Mouse (Mus musculus) forebrain, embryonic 13.5 days (tissue): ENCODE data around the gene Acox1. TPM values are rescaled to one million over a fixed set of nuclear protein-coding genes. Genes with fewer than 3 reads are reported as not detected.

ENCODE experiments used
- ATAC-seq: fragments of 200-750 bp; cut with Nextera tagmentation; 2 replicates; pipeline ENCODE4 v1.8.0; 2017
- H3K27ac ChIP-seq: fragments of 300-500 bp; sonication (generic); 2 replicates; pipeline ENCODE4 v1.5.1; 2015; ENCODE audit warnings: inconsistent platforms, mild to moderate bottlenecking, moderate library complexity
- H3K27me3 ChIP-seq: fragments of 300-500 bp; sonication (generic); 2 replicates; pipeline ENCODE4 v1.6.1; 2015; ENCODE audit warnings: mild to moderate bottlenecking, inconsistent platforms
- H3K36me3 ChIP-seq: fragments of 300-500 bp; sonication (generic); 2 replicates; pipeline ENCODE4 v1.6.1; 2015; ENCODE audit warnings: mild to moderate bottlenecking, inconsistent platforms; ENCODE audit not compliant: poor library complexity, severe bottlenecking
- H3K4me1 ChIP-seq: fragments of 300-500 bp; sonication (generic); 2 replicates; pipeline ENCODE4 v1.6.1; 2015; ENCODE audit warnings: inconsistent platforms
- H3K4me2 ChIP-seq: fragments of 300-500 bp; sonication (generic); 2 replicates; pipeline ENCODE4 v1.6.1; 2015; ENCODE audit warnings: inconsistent platforms, mild to moderate bottlenecking, moderate library complexity
- H3K4me3 ChIP-seq: fragments of 300-500 bp; sonication (generic); 2 replicates; pipeline ENCODE4 v1.5.1; 2015; ENCODE audit warnings: mild to moderate bottlenecking, inconsistent platforms
- H3K9ac ChIP-seq: fragments of 300-500 bp; sonication (generic); 2 replicates; pipeline ENCODE4 v1.6.1; 2015; ENCODE audit warnings: mild to moderate bottlenecking, inconsistent platforms
- H3K9me3 ChIP-seq: fragments of 300-500 bp; sonication (generic); replicated peaks from 2 replicates; pipeline ENCODE4 v1.6.1; 2016; ENCODE audit warnings: inconsistent platforms
- WGBS: fragments of 180-500 bp; shearing (Covaris S2); methylation state at CpG from one replicate; pipeline ENCODE4 v1.1.7; 2015; 5-methylcytosine and 5-hydroxymethylcytosine counted together
- polyA plus RNA-seq: library from polyadenylated mRNA; unstranded; fragments of >200 nt; fragmentation: Nextera tagmentation; extraction: Ambion mirVana; gene quantifications from 2 replicates; pipeline ENCODE4 v1.2.1, GENCODE M21; 2015

Gene Acox1
- polyA plus RNA-seq, 1 experiment from 2014 or later: 35.0 TPM

DNA sequence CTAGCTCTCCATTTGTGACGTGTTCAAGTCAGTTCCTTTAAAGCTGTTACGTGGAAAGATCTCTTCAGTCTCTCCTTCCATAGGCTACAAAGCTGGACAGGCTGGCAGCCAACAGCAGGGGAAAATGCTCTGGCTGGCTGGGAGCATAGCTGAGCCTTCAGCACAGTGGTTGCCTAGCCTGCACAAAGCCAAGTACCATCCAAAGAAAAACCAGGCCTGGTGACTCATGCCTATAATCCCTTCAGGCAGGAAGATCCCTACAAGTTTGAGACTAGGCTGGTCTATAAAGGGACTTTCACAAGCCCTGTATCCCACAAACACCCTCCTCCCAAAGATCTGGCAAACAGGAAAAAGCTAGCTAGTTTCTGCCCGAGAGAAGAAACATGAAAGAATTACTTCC, 13.0 kb downstream of the Acox1 start:
- ATAC-seq: no peak
- peaks cover 21% of the 10 kb centered on the region for H3K4me1 ChIP-seq
- H3K9ac ChIP-seq: no peak overlapping the region
- H3K27me3 ChIP-seq: no peaks in the 10 kb centered on the region
- no peak overlapping the region for H3K4me2 ChIP-seq
- WGBS: 86% methylated on average over 3 of the region's 3 CpGs
- H3K27ac ChIP-seq: no peak overlapping the region
- peaks cover 68% of the 10 kb centered on the region for H3K36me3 ChIP-seq
- no peaks in the 10 kb centered on the region for H3K9me3 ChIP-seq
- H3K4me3 ChIP-seq: no peak overlapping the region

GRCm38 (mm10) chr11:116178411-116179121, 20.3 kb downstream of the Acox1 start:
- no peak overlapping the region for H3K4me2 ChIP-seq
- H3K36me3 ChIP-seq: peaks cover 93% of the 10 kb centered on the region
- 91% methylated on average over 20 of the region's 20 CpGs for WGBS
- H3K27ac ChIP-seq: no peak overlapping the region
- H3K9ac ChIP-seq: no peak overlapping the region
- no peak overlapping the region for H3K4me3 ChIP-seq
- ATAC-seq: no peak
- H3K27me3 ChIP-seq: no peaks in the 10 kb centered on the region
- no peaks in the 10 kb centered on the region for H3K9me3 ChIP-seq
- no peaks in the 10 kb centered on the region for H3K4me1 ChIP-seq

DNA sequence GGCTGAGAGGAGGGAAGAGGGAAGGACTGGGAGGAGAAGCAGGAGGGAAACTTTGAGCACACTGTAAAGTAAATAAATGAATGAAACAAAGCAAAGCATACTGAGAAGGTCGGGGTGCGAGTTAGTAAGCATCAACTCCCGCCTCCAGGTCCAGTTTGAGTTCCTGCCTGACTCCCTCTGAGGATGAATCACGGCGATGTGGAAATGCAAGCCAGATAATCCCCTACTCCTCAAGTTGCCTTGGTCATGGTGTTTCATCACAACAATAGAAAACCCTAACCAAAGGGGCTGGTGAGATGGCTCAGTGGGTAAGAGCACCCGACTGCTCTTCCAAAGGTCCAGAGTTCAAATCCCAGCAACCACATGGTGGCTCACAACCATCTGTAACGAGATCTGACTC, 22.8 kb downstream of the Acox1 start:
- Histone ChIP-seq H3K27me3 (no peaks in the 10 kb centered on the region), H3K27ac (no peak overlapping the region), H3K4me1 (no peaks in the 10 kb centered on the region), H3K36me3 (peaks cover 95% of the 10 kb centered on the region), H3K4me3 (no peak overlapping the region), H3K9ac (no peak overlapping the region), H3K9me3 (no peaks in the 10 kb centered on the region), H3K4me2 (no peak overlapping the region)
- no peak for ATAC-seq
- 90% methylated on average over 7 of the region's 7 CpGs for WGBS

DNA sequence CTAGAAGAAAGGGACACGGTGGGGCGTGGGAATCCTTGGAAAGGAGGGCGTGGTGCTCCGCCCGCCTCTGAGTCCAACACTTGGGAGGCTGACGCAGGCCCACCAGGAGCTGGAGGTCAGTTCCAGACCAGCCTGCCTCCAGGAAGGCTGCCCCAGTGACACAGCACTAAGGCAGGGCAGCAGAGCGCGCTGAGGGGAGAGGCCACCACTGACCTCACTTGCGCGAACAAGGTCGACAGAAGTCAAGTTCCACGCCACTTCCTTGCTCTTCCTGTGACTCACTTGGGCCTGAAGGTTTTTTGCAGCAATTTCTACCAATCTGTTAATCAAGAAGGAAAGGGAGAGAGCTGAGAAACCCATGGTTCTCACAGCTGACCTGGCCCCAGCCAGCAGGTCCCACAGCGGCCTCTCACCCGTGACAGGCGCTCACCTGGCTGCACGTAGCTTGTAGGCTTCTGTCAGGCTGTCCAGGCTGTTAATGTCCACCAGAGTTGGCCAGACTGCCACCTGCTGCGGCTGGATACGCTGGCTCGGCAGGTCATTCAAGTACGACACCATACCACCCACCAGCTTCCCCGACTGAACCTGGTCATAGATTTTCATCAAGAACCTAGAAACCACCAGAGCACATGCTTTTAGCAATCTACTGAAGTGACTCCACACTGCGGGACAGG, 23.9 kb downstream of the Acox1 start:
- no peaks in the 10 kb centered on the region for H3K4me1 ChIP-seq
- H3K9me3 ChIP-seq: no peaks in the 10 kb centered on the region
- 0 out of 2 replicates have a peak overlapping the region, but pooled peaks have one; percentile 12 for H3K9ac ChIP-seq
- no peak for ATAC-seq
- H3K27me3 ChIP-seq: no peaks in the 10 kb centered on the region
- WGBS: 96% methylated on average over 22 of the region's 22 CpGs
- no peak overlapping the region for H3K4me2 ChIP-seq
- no peak overlapping the region for H3K4me3 ChIP-seq
- H3K27ac ChIP-seq: no peak overlapping the region
- H3K36me3 ChIP-seq: peaks cover 85% of the 10 kb centered on the region

DNA sequence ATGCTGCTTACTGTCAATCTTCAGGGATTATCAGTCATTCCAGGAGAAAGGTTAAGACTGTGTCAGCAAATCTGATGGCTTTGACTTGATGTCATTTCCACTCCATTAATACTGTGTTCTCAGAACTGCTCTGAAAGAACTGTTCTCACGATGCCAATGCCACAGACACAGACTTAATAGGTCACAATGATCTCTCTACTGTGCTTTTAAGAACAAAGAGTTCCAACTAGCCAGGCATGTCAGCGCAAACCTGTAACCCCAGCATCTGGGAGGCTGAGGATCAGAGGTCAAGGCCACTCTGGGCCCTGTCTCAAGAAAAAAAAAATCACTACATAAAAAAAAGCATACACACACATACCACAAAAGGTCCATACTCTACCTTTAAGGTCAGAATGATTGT, 26.9 kb downstream of the Acox1 start:
- WGBS: 91% methylated on average over 2 of the region's 2 CpGs
- no peaks in the 10 kb centered on the region for H3K9me3 ChIP-seq
- peaks cover 58% of the 10 kb centered on the region for H3K36me3 ChIP-seq
- H3K27ac ChIP-seq: no peak overlapping the region
- no peak for ATAC-seq
- no peak overlapping the region for H3K4me3 ChIP-seq
- H3K4me2 ChIP-seq: no peak overlapping the region
- H3K9ac ChIP-seq: no peak overlapping the region
- no peaks in the 10 kb centered on the region for H3K27me3 ChIP-seq
- H3K4me1 ChIP-seq: peaks cover 9% of the 10 kb centered on the region

DNA sequence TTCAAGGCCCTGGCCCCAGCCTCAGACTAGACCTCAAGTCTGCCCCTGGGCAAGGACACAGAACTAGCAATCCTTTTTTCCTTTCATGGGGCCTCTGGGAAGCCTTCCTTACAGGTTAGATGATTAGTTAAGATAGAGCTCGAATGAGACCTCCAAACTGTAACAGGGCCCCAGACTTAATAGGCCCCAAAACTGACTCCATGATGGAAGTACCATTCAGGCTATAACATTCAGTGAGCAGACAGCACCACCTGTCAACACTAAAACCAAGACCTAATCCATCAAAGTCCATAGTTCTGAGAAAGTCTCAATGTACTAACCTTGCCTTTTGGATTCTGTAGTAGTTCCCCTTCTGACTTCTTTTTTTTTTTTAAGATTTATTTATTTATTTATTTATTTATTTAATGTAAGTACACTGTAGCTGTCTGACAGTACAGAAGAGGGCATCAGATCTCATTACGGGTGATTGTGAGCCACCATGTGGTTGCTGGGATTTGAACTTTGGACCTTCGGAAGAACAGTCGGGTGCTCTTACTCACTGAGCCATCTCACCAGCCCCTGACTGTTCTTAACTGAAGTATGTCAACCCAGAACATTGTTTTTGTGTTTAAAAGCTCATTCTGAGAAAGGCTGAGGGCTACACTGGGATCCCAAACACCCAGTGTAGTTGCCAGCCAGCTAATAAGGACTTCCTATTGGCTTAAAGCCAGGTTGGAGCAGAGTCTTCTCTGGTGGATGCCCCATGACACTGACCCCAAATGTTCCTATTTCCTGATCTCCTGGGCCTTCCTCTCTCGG, 28.6 kb downstream of the Acox1 start:
- Histone ChIP-seq H3K36me3 (peaks cover 52% of the 10 kb centered on the region), H3K27me3 (no peaks in the 10 kb centered on the region), H3K9ac (no peak overlapping the region), H3K27ac (no peak overlapping the region), H3K4me1 (peaks cover 24% of the 10 kb centered on the region), H3K4me3 (no peak overlapping the region), H3K9me3 (no peaks in the 10 kb centered on the region), H3K4me2 (no peak overlapping the region)
- no peak for ATAC-seq
- WGBS: 89% methylated on average over 5 of the region's 5 CpGs

GRCm38 (mm10) chr11:116169214-116169613, 29.6 kb downstream of the Acox1 start:
- no peak for ATAC-seq
- H3K9ac ChIP-seq: no peak overlapping the region
- H3K27ac ChIP-seq: no peak overlapping the region
- H3K36me3 ChIP-seq: peaks cover 50% of the 10 kb centered on the region
- H3K4me3 ChIP-seq: no peak overlapping the region
- 92% methylated on average over 3 of the region's 3 CpGs for whole genome bisulfite sequencing
- no peak overlapping the region for H3K4me2 ChIP-seq
- peaks cover 24% of the 10 kb centered on the region for H3K4me1 ChIP-seq
- no peaks in the 10 kb centered on the region for H3K27me3 ChIP-seq
- no peaks in the 10 kb centered on the region for H3K9me3 ChIP-seq

GRCm38 (mm10) chr11:116167884-116168439, 30.9 kb downstream of the Acox1 start, which contains the start of gene Fbf1:
Fbf1 (minus strand) TSS chr11:116168166.
- Histone ChIP-seq H3K27me3 (no peaks in the 10 kb centered on the region), H3K4me1 (peaks cover 28% of the 10 kb centered on the region), H3K27ac (peak within 1 kb of the TSS; percentile 91), H3K9ac (peak within 1 kb of the TSS; percentile 88), H3K9me3 (no peaks in the 10 kb centered on the region), H3K4me3 (peak within 1 kb of the TSS; percentile 76), H3K4me2 (peak within 1 kb of the TSS; percentile 75), H3K36me3 (peaks cover 50% of the 10 kb centered on the region)
- ATAC-seq: peak; percentile 98
- under 1% methylated on average over 40 of the region's 40 CpGs for WGBS

GRCm38 (mm10) chr11:116167232-116167631, 31.6 kb downstream of the Acox1 start:
- Histone ChIP-seq H3K27me3 (no peaks in the 10 kb centered on the region), H3K4me3 (peak overlapping the region; percentile 76), H3K4me1 (peaks cover 36% of the 10 kb centered on the region), H3K9me3 (no peaks in the 10 kb centered on the region), H3K4me2 (peak overlapping the region; percentile 75), H3K9ac (peak overlapping the region; percentile 88), H3K27ac (peak overlapping the region; percentile 91), H3K36me3 (peaks cover 47% of the 10 kb centered on the region)
- no peak for ATAC-seq
- 10% methylated on average over 6 of the region's 6 CpGs for WGBS

GRCm38 (mm10) chr11:116163002-116163401, 35.8 kb downstream of the Acox1 start:
- no peak overlapping the region for H3K4me3 ChIP-seq
- 23% methylated on average over 9 of the region's 9 CpGs for WGBS
- H3K4me1 ChIP-seq: peaks cover 38% of the 10 kb centered on the region
- no peak for ATAC-seq
- 0 out of 2 replicates have a peak overlapping the region, but pooled peaks have one; percentile 4 for H3K4me2 ChIP-seq
- peaks cover 74% of the 10 kb centered on the region for H3K36me3 ChIP-seq
- no peak overlapping the region; the same call in 1 of the 2 replicates for H3K27ac ChIP-seq
- 0 out of 2 replicates have a peak overlapping the region, but pooled peaks have one; percentile 8 for H3K9ac ChIP-seq
- H3K27me3 ChIP-seq: no peaks in the 10 kb centered on the region
- no peaks in the 10 kb centered on the region for H3K9me3 ChIP-seq

DNA sequence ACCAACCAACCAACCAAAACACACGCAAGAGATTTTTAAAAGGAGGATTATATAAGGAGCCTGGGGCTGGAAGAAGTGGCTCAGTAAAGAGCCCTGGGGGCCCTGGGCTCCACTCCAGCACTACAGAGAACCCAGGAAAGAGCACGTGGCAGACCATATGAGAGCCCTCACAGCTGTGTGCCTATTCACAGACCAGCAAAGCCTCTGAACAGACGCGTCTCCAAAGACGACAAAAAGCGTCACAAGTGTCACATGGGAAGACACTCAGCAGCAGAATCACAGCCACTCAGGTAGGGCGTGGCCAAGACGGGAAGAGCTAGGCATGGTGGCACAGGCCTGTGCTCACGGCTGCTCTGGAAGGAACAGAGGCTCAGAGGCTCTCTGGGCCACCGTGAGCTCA, 36.7 kb downstream of the Acox1 start:
- no peak overlapping the region for H3K4me3 ChIP-seq
- no peaks in the 10 kb centered on the region for H3K9me3 ChIP-seq
- 58% methylated on average over 10 of the region's 10 CpGs for WGBS
- peak overlapping the region; percentile 55; the same call in 1 of the 2 replicates for H3K27ac ChIP-seq
- no peak overlapping the region for H3K9ac ChIP-seq
- peaks cover 37% of the 10 kb centered on the region for H3K4me1 ChIP-seq
- no peaks in the 10 kb centered on the region for H3K27me3 ChIP-seq
- H3K36me3 ChIP-seq: peaks cover 83% of the 10 kb centered on the region
- H3K4me2 ChIP-seq: no peak overlapping the region
- 0 out of 2 replicates have a peak, but pooled peaks have one; percentile 53 for ATAC-seq
